Mouse (Mus musculus) heart, adult 2 months (tissue): ENCODE results near the gene Rab7b. TPM values are rescaled to one million over a fixed set of nuclear protein-coding genes. Genes with fewer than 3 reads are reported as not detected.

Experiments
- DNase-seq, 2 experiments: peaks; one replicate each; pipeline ENCODE4 v3.0.0; 2021
- H3K27ac ChIP-seq: fragments of 200-600 bp; 2 replicates; pipeline ENCODE4 v1.8.1; 2022
- H3K27me3 ChIP-seq: fragments of 200-500 bp; 2 replicates; pipeline ENCODE4 v1.6.1; 2012; ENCODE audit warnings: mild to moderate bottlenecking, low read length, inconsistent platforms, mixed read lengths; ENCODE audit not compliant: control insufficient read depth, insufficient read depth
- H3K36me3 ChIP-seq: fragments of 200-500 bp; 2 replicates; pipeline ENCODE4 v1.6.1; 2012; ENCODE audit warnings: low read length, inconsistent platforms; ENCODE audit not compliant: control insufficient read depth, insufficient read depth
- H3K4me1 ChIP-seq: fragments of 200-500 bp; 2 replicates; pipeline ENCODE4 v1.6.1; 2011; ENCODE audit warnings: low read length; ENCODE audit not compliant: control insufficient read depth, insufficient read depth
- H3K4me3 ChIP-seq: fragments of 200-600 bp; 2 replicates; pipeline ENCODE4 v1.8.1; 2022
- H3K79me2 ChIP-seq: fragments of 200-500 bp; replicated peaks from 2 replicates; pipeline ENCODE4 v1.6.1; 2012; ENCODE audit warnings: mild to moderate bottlenecking, inconsistent platforms, low read length, moderate library complexity, mixed read lengths; ENCODE audit not compliant: control insufficient read depth, insufficient read depth
- H3K9ac ChIP-seq: fragments of 200-500 bp; 2 replicates; pipeline ENCODE4 v1.6.1; 2012; ENCODE audit warnings: low read depth, mild to moderate bottlenecking, control low read depth, inconsistent platforms, low read length, mixed read lengths
- CTCF ChIP-seq: fragments of 200-600 bp; IDR thresholded peaks from 2 replicates; pipeline ENCODE4 v1.8.1; 2022; ENCODE audit warnings: antibody characterized with exemption, mild to moderate bottlenecking, moderate library complexity
- EP300 ChIP-seq: fragments of 200-500 bp; IDR thresholded peaks from 2 replicates; pipeline ENCODE4 v1.6.1; 2011; ENCODE audit warnings: low read depth, low read length, control low read depth; ENCODE audit not compliant: insufficient read depth
- POLR2A ChIP-seq: fragments of 200-500 bp; IDR thresholded peaks from 2 replicates; pipeline ENCODE4 v1.6.1; 2011; ENCODE audit warnings: mild to moderate bottlenecking, low read depth, low read length, control low read depth; ENCODE audit not compliant: insufficient read depth
- WGBS: fragments of 180-500 bp; shearing (Covaris S2); methylation state at CpG from one replicate; pipeline ENCODE4 v1.1.7; 2018; 5-methylcytosine and 5-hydroxymethylcytosine counted together
- intact Hi-C: fragments of 180-260 bp; cut with DNase I; formaldehyde crosslinking; loops from one replicate; pipeline ENCODE4 v1.15.1; 2025
- polyA plus RNA-seq: library from polyadenylated mRNA; depleted of rRNA; stranded (reverse); fragments of >200 nt; gene quantifications from 2 replicates; pipeline ENCODE4 v1.2.3, GENCODE M21; 2012
- total RNA-seq, 2 experiments: library from RNA; stranded (reverse); gene quantifications; 2 replicates each; pipeline ENCODE4 v1.2.3; 2021

Gene Rab7b
- total and polyA plus RNA-seq, 3 experiments = 3.0 to 3.7 (median 3.5) TPM

- WGBS = 93% methylated on average over 3 of the region's 3 CpGs
- Histone ChIP-seq H3K36me3 (no peaks in the 10 kb centered on the region), H3K27me3 (no peaks in the 10 kb centered on the region), H3K9ac (no peak overlapping the region), H3K79me2 (no peaks in the 10 kb centered on the region), H3K27ac (no peak overlapping the region), H3K4me1 (peaks cover 1% of the 10 kb centered on the region; the same call in 1 of the 2 replicates), H3K4me3 (no peak overlapping the region)
- TF ChIP-seq CTCF (no peak), EP300 (no peak), POLR2A (no peak)
- no peak for DNase-seq
- intact Hi-C loops = no loop called here
Observed at GRCm38 (mm10) chr1:131698770-131699169, 10.3 kb downstream of the Rab7b start.

GRCm38 (mm10) chr1:131699642-131700041 lies 11.1 kb downstream of the Rab7b start:
- Histone ChIP-seq H3K79me2 (no peaks in the 10 kb centered on the region), H3K36me3 (no peaks in the 10 kb centered on the region), H3K9ac (no peak overlapping the region), H3K27ac (no peak overlapping the region), H3K4me3 (no peak overlapping the region), H3K4me1 (peaks cover 1% of the 10 kb centered on the region; the same call in 1 of the 2 replicates), H3K27me3 (no peaks in the 10 kb centered on the region)
- WGBS = 66% methylated on average over 4 of the region's 4 CpGs
- DNase-seq = no peak
- intact Hi-C loops = no loop called here
- no peak for TF ChIP-seq CTCF
- TF ChIP-seq EP300 = no peak
- TF ChIP-seq POLR2A = no peak

GRCm38 (mm10) chr1:131700447-131700846 lies 12.0 kb downstream of the Rab7b start:
- Histone ChIP-seq H3K4me1 (peaks cover 1% of the 10 kb centered on the region; the same call in 1 of the 2 replicates), H3K27ac (no peak overlapping the region), H3K9ac (no peak overlapping the region), H3K36me3 (no peaks in the 10 kb centered on the region), H3K79me2 (no peaks in the 10 kb centered on the region), H3K27me3 (no peaks in the 10 kb centered on the region), H3K4me3 (no peak overlapping the region)
- DNase-seq = no peak
- WGBS = 49% methylated on average over 5 of the region's 5 CpGs
- intact Hi-C loops = no loop called here
- no peak for TF ChIP-seq CTCF
- TF ChIP-seq EP300 = no peak
- no peak for TF ChIP-seq POLR2A

GRCm38 (mm10) chr1:131701391-131701790 lies 12.9 kb downstream of the Rab7b start:
- H3K79me2 ChIP-seq = no peaks in the 10 kb centered on the region
- H3K9ac ChIP-seq = no peak overlapping the region
- H3K4me3 ChIP-seq = no peak overlapping the region
- no peaks in the 10 kb centered on the region for H3K36me3 ChIP-seq
- no peak for DNase-seq
- H3K4me1 ChIP-seq = no peaks in the 10 kb centered on the region
- intact Hi-C loops = no loop called here
- no peaks in the 10 kb centered on the region for H3K27me3 ChIP-seq
- TF ChIP-seq CTCF (peak; percentile 31), EP300 (no peak), POLR2A (no peak)
- H3K27ac ChIP-seq = no peak overlapping the region
- 90% methylated on average over 5 of the region's 5 CpGs for WGBS

GRCm38 (mm10) chr1:131702094-131702766 lies 13.7 kb downstream of the Rab7b start:
- no peak overlapping the region for H3K27ac ChIP-seq

GRCm38 (mm10) chr1:131703482-131703881 lies 15.0 kb downstream of the Rab7b start:
- WGBS = 94% methylated on average over 2 of the region's 2 CpGs
- Histone ChIP-seq H3K27me3 (no peaks in the 10 kb centered on the region), H3K79me2 (no peaks in the 10 kb centered on the region), H3K27ac (no peak overlapping the region), H3K4me1 (no peaks in the 10 kb centered on the region), H3K4me3 (no peak overlapping the region), H3K9ac (no peak overlapping the region), H3K36me3 (no peaks in the 10 kb centered on the region)
- no peak for DNase-seq
- TF ChIP-seq EP300 (no peak), CTCF (no peak), POLR2A (no peak)
- intact Hi-C loops = no loop called here

More at GRCm38 (mm10) chr1:131702094-131702766, 13.7 kb downstream of the Rab7b start:
- H3K79me2 ChIP-seq = no peaks in the 10 kb centered on the region
- no peaks in the 10 kb centered on the region for H3K4me1 ChIP-seq
- H3K4me3 ChIP-seq = no peak overlapping the region
- TF ChIP-seq CTCF = no peak
- TF ChIP-seq EP300 = no peak
- no peak for TF ChIP-seq POLR2A
- no peaks in the 10 kb centered on the region for H3K36me3 ChIP-seq
- intact Hi-C loops = no loop called here
- no peak for DNase-seq
- H3K9ac ChIP-seq = no peak overlapping the region
- H3K27me3 ChIP-seq = no peaks in the 10 kb centered on the region
- 30% methylated on average over 8 of the region's 8 CpGs for WGBS
